Mouse (Mus musculus) mouse embryonic stem cell (cell line): Measurements from ENCODE around the gene Esyt3.

ENCODE experiments used
- in situ Hi-C, 2 experiments: fragments of 300-500 bp; cut with MboI; formaldehyde crosslinking; loops; 1 replicate in 1 of 2; 3 replicates in 1 of 2; pipeline ENCODE4 v1.14.3; 2019 to 2020; ENCODE audit warnings: low sequenced_read_pairs in 2 of 2, low pct_unique_long_range_greater_than_20kb in 1 of 2, mixed read lengths in 1 of 2; ENCODE audit not compliant: unreplicated experiment in 1 of 2

The Esyt3 gene

GRCm38 (mm10) chr9:99357921-99358692 is at the start of gene Esyt3:
TSS of gene Esyt3 (minus strand) at chr9:99358557.
- in situ Hi-C loops, result loop anchor here in 1 of 2 experiments (10.0 kb wide), 1 partner anchor 97 kb away; the partner anchor contains the start of gene Nme9

- in situ Hi-C loops, result no loop called here
Observed at GRCm38 (mm10) chr9:99401288-99401974, 43.1 kb upstream of the Esyt3 start.

GRCm38 (mm10) chr9:99400781-99401180 is 42.4 kb upstream of the Esyt3 start:
- in situ Hi-C loops, result no loop called here

GRCm38 (mm10) chr9:99397056-99397815 is 38.9 kb upstream of the Esyt3 start:
- in situ Hi-C loops, result no loop called here

- in situ Hi-C loops, result no loop called here
Observed at GRCm38 (mm10) chr9:99394366-99394765, 36.0 kb upstream of the Esyt3 start.

GRCm38 (mm10) chr9:99393146-99393545 is 34.8 kb upstream of the Esyt3 start:
- in situ Hi-C loops, result no loop called here

GRCm38 (mm10) chr9:99391557-99391956 is 33.2 kb upstream of the Esyt3 start:
- in situ Hi-C loops, result no loop called here

- in situ Hi-C loops, result no loop called here
Observed at GRCm38 (mm10) chr9:99390716-99391115, 32.4 kb upstream of the Esyt3 start.

- in situ Hi-C loops, result no loop called here
Observed at GRCm38 (mm10) chr9:99390201-99390600, 31.8 kb upstream of the Esyt3 start.

- in situ Hi-C loops, result no loop called here
Observed at GRCm38 (mm10) chr9:99389506-99389905, 31.1 kb upstream of the Esyt3 start.

- in situ Hi-C loops, result no loop called here
Observed at GRCm38 (mm10) chr9:99388856-99389255, 30.5 kb upstream of the Esyt3 start.

- in situ Hi-C loops, result no loop called here
Observed at GRCm38 (mm10) chr9:99388078-99388477, 29.7 kb upstream of the Esyt3 start.

GRCm38 (mm10) chr9:99382556-99382955 is 24.2 kb upstream of the Esyt3 start:
- in situ Hi-C loops, result no loop called here

- in situ Hi-C loops, result loop anchor here in 1 of 2 experiments (10.0 kb wide), 1 partner anchor 404 kb away; no protein-coding TSS in a partner anchor
Observed at GRCm38 (mm10) chr9:99379194-99379593, 20.8 kb upstream of the Esyt3 start.

GRCm38 (mm10) chr9:99376591-99377418 is 18.4 kb upstream of the Esyt3 start:
- in situ Hi-C loops, result loop anchor here in 1 of 2 experiments (10.0 kb wide), 1 partner anchor 402 kb away; no protein-coding TSS in a partner anchor

GRCm38 (mm10) chr9:99368431-99368830 is 10.1 kb upstream of the Esyt3 start:
- in situ Hi-C loops, result no loop called here

GRCm38 (mm10) chr9:99365906-99366305 is 7.5 kb upstream of the Esyt3 start:
- in situ Hi-C loops, result no loop called here

- in situ Hi-C loops, result no loop called here
Observed at GRCm38 (mm10) chr9:99363076-99363475, 4.7 kb upstream of the Esyt3 start.
